Mouse (Mus musculus): ENCODE results near the gene 4930453N24Rik. TPM values are rescaled to one million over a fixed set of nuclear protein-coding genes. Genes with fewer than 3 reads are reported as not detected.

The 4930453N24Rik gene
- polyA plus RNA-seq, 1 experiment from 2014 or later: 8.2 TPM

GRCm38 (mm10) chr16:64758561-64759244, 12.3 kb downstream of the 4930453N24Rik start:
- Histone ChIP-seq H3K27ac (replicated peaks) (no peak overlapping the region), H3K27me3 (no peaks in the 10 kb centered on the region), H3K9me3 (replicated peaks) (no peaks in the 10 kb centered on the region), H3K4me2 (no peak overlapping the region), H3K9ac (no peak overlapping the region), H3K36me3 (replicated peaks) (peaks cover 15% of the 10 kb centered on the region), H3K4me3 (replicated peaks) (no peak overlapping the region), H3K4me1 (replicated peaks) (no peaks in the 10 kb centered on the region)
- peak; percentile 31; the same call in 1 of the 2 replicates for ATAC-seq (ENCODE audit: insufficient read depth)
- WGBS (ENCODE audit: insufficient replicate concordance): 11% methylated on average over 6 of the region's 6 CpGs

DNA sequence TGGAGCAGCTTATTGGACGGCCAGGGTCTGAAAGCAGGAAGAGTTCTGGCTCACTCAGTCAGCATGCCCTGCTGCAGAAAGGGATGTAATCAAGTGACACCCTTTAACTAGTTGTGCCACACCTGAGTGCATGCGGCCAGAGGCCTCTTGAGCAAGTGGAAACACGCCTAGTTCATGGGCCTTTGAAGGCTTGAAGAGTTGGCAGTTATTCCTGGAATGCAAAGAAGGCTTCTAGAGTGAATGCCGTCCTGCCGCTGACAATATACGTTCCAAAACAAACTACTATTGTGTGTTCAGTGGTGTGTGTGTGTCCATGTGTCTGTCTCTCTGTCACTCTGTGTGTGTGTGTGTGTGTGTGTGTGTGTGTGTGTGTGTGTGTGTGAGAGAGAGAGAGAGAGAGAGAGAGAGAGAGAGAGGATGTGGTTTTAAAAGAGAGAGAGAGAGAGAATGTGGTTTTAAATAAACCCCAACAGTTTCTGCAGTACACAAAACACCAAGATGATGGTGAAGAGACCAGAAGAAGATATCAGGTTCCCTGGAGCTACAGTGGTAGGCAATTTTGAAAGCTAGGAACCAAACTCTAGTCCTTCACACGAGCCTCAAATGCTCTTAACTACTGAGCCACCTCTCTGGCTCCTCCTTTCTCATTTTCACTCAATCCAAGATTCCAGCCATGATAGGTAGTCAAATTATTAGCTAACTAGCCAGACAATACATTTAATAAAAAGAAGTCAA, 13.1 kb downstream of the 4930453N24Rik start:
- Histone ChIP-seq H3K27ac (replicated peaks) (no peak overlapping the region), H3K9ac (no peak overlapping the region), H3K36me3 (replicated peaks) (peaks cover 6% of the 10 kb centered on the region), H3K4me2 (no peak overlapping the region), H3K4me1 (replicated peaks) (no peaks in the 10 kb centered on the region), H3K4me3 (replicated peaks) (no peak overlapping the region), H3K27me3 (no peaks in the 10 kb centered on the region), H3K9me3 (replicated peaks) (no peaks in the 10 kb centered on the region)
- no peak for ATAC-seq (ENCODE audit: insufficient read depth)
- 64% methylated on average over 7 of the region's 7 CpGs for WGBS (ENCODE audit: insufficient replicate concordance)

DNA sequence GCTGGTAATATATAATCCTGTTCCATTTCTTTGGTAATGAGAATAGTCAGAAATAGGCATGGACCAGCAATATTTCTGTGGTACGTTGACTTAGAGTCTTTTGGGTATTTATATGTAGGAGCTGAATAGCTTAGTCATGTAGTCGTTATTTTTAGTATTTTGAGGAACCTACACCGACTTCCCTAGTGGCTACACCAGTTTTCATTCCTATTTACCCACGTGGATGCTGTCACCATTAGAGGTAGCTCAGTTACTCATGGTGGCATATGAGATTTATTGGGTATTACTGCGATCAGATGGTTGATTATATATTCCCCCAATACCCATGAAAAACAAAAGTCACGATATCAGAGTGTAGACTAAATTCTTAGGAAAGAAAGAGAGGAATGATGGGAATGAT, 14.6 kb downstream of the 4930453N24Rik start:
- no peak for ATAC-seq (ENCODE audit: insufficient read depth)
- Histone ChIP-seq H3K9ac (no peak overlapping the region), H3K4me1 (replicated peaks) (no peaks in the 10 kb centered on the region), H3K27ac (replicated peaks) (no peak overlapping the region), H3K9me3 (replicated peaks) (no peaks in the 10 kb centered on the region), H3K27me3 (no peaks in the 10 kb centered on the region), H3K4me3 (replicated peaks) (no peak overlapping the region), H3K36me3 (replicated peaks) (no peaks in the 10 kb centered on the region), H3K4me2 (no peak overlapping the region)
- WGBS (ENCODE audit: insufficient replicate concordance): 29% methylated on average over 6 of the region's 6 CpGs

- Histone ChIP-seq H3K27ac (replicated peaks) (no peak overlapping the region), H3K4me2 (no peak overlapping the region), H3K9ac (no peak overlapping the region), H3K36me3 (replicated peaks) (no peaks in the 10 kb centered on the region), H3K9me3 (replicated peaks) (no peaks in the 10 kb centered on the region), H3K4me3 (replicated peaks) (no peak overlapping the region), H3K27me3 (no peaks in the 10 kb centered on the region), H3K4me1 (replicated peaks) (no peaks in the 10 kb centered on the region)
- WGBS (ENCODE audit: insufficient replicate concordance): 33% methylated on average over 3 of the region's 3 CpGs
- ATAC-seq (ENCODE audit: insufficient read depth): no peak
Observed at GRCm38 (mm10) chr16:64754743-64755139, 16.2 kb downstream of the 4930453N24Rik start.

DNA sequence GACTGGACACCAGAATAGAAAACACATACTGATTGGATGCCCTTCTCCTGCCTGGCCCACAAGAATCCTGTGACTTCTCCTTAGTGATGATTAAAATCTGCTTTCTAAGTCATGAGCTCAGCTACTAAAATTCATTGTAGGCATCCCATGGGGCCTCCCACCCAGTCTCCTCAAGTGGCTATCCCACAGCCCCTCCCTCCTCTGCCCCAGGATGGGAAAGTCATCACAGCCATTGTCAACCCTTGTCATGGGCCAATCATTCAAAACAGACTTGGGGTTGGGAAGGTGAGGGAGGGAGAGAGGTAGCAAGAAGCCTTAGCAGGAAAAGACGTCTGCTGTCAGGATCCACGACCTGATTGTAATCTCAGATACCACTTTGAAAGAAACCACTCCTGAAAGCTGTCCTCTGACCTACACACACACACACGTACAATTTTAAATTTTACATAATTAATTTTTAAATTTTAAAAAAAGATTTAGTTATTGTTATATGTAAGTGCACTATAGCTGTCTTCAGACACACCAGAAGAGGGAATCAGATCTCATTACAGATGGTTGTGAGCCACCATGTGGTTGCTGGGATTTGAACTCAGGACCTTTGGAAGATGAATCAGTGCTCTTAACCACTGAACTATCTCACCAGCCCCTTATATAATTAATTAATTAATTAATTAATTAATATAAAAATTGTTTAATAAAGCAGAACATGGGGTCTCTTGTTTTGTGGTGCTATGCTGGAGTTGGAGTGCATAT, 16.8 kb downstream of the 4930453N24Rik start:
- Histone ChIP-seq H3K4me3 (replicated peaks) (no peak overlapping the region), H3K27ac (replicated peaks) (no peak overlapping the region), H3K27me3 (no peaks in the 10 kb centered on the region), H3K4me1 (replicated peaks) (no peaks in the 10 kb centered on the region), H3K4me2 (no peak overlapping the region), H3K9me3 (replicated peaks) (no peaks in the 10 kb centered on the region), H3K9ac (no peak overlapping the region), H3K36me3 (replicated peaks) (no peaks in the 10 kb centered on the region)
- WGBS (ENCODE audit: insufficient replicate concordance): 26% methylated on average over 3 of the region's 3 CpGs
- ATAC-seq (ENCODE audit: insufficient read depth): no peak

- 9% methylated on average over 10 of the region's 10 CpGs for WGBS (ENCODE audit: insufficient replicate concordance)
- Histone ChIP-seq H3K4me3 (replicated peaks) (no peak overlapping the region), H3K9me3 (replicated peaks) (no peaks in the 10 kb centered on the region), H3K4me1 (replicated peaks) (no peaks in the 10 kb centered on the region), H3K27me3 (no peaks in the 10 kb centered on the region), H3K27ac (replicated peaks) (no peak overlapping the region), H3K4me2 (no peak overlapping the region), H3K9ac (no peak overlapping the region), H3K36me3 (replicated peaks) (no peaks in the 10 kb centered on the region)
- no peak for ATAC-seq (ENCODE audit: insufficient read depth)
Observed at GRCm38 (mm10) chr16:64748237-64748636, 22.7 kb downstream of the 4930453N24Rik start.

- no peak overlapping the region for H3K9ac ChIP-seq
- no peak for ATAC-seq (ENCODE audit: insufficient read depth)
- no peaks in the 10 kb centered on the region for H3K4me1 ChIP-seq (replicated peaks)
- H3K27me3 ChIP-seq: no peaks in the 10 kb centered on the region
- no peak overlapping the region for H3K4me2 ChIP-seq
- 23% methylated on average over 4 of the region's 4 CpGs for WGBS (ENCODE audit: insufficient replicate concordance)
- no peak overlapping the region for H3K27ac ChIP-seq (replicated peaks)
- H3K9me3 ChIP-seq (replicated peaks): no peaks in the 10 kb centered on the region
- no peak overlapping the region for H3K4me3 ChIP-seq (replicated peaks)
- no peaks in the 10 kb centered on the region for H3K36me3 ChIP-seq (replicated peaks)
Observed at GRCm38 (mm10) chr16:64745089-64745488, 25.9 kb downstream of the 4930453N24Rik start.

- no peaks in the 10 kb centered on the region for H3K4me1 ChIP-seq (replicated peaks)
- no peak overlapping the region for H3K27ac ChIP-seq (replicated peaks)
- WGBS (ENCODE audit: insufficient replicate concordance): 77% methylated on average over 5 of the region's 5 CpGs
- H3K4me2 ChIP-seq: no peak overlapping the region
- no peak overlapping the region for H3K9ac ChIP-seq
- H3K36me3 ChIP-seq (replicated peaks): no peaks in the 10 kb centered on the region
- H3K27me3 ChIP-seq: no peaks in the 10 kb centered on the region
- H3K4me3 ChIP-seq (replicated peaks): no peak overlapping the region
- no peaks in the 10 kb centered on the region for H3K9me3 ChIP-seq (replicated peaks)
- no peak for ATAC-seq (ENCODE audit: insufficient read depth)
Observed at GRCm38 (mm10) chr16:64737289-64737688, 33.7 kb downstream of the 4930453N24Rik start.

- H3K9me3 ChIP-seq (replicated peaks): no peaks in the 10 kb centered on the region
- no peak overlapping the region for H3K27ac ChIP-seq (replicated peaks)
- H3K36me3 ChIP-seq (replicated peaks): no peaks in the 10 kb centered on the region
- H3K4me3 ChIP-seq (replicated peaks): no peak overlapping the region
- 40% methylated on average over 4 of the region's 4 CpGs for WGBS (ENCODE audit: insufficient replicate concordance)
- no peak overlapping the region for H3K4me2 ChIP-seq
- no peak for ATAC-seq (ENCODE audit: insufficient read depth)
- no peak overlapping the region for H3K9ac ChIP-seq
- no peaks in the 10 kb centered on the region for H3K27me3 ChIP-seq
- no peaks in the 10 kb centered on the region for H3K4me1 ChIP-seq (replicated peaks)
Observed at GRCm38 (mm10) chr16:64723273-64724057, 47.5 kb downstream of the 4930453N24Rik start.

GRCm38 (mm10) chr16:64721542-64721941, 49.4 kb downstream of the 4930453N24Rik start:
- no peaks in the 10 kb centered on the region for H3K27me3 ChIP-seq
- H3K9ac ChIP-seq: no peak overlapping the region
- no peak for ATAC-seq (ENCODE audit: insufficient read depth)
- H3K36me3 ChIP-seq (replicated peaks): no peaks in the 10 kb centered on the region
- H3K4me3 ChIP-seq (replicated peaks): no peak overlapping the region
- 63% methylated on average over 5 of the region's 5 CpGs for WGBS (ENCODE audit: insufficient replicate concordance)
- no peak overlapping the region for H3K4me2 ChIP-seq
- H3K4me1 ChIP-seq (replicated peaks): no peaks in the 10 kb centered on the region
- no peak overlapping the region for H3K27ac ChIP-seq (replicated peaks)
- no peaks in the 10 kb centered on the region for H3K9me3 ChIP-seq (replicated peaks)

- Histone ChIP-seq H3K9ac (no peak overlapping the region), H3K4me1 (replicated peaks) (no peaks in the 10 kb centered on the region), H3K27ac (replicated peaks) (no peak overlapping the region), H3K4me3 (replicated peaks) (no peak overlapping the region), H3K36me3 (replicated peaks) (no peaks in the 10 kb centered on the region), H3K4me2 (no peak overlapping the region), H3K27me3 (no peaks in the 10 kb centered on the region), H3K9me3 (replicated peaks) (no peaks in the 10 kb centered on the region)
- WGBS (ENCODE audit: insufficient replicate concordance): 68% methylated on average over 7 of the region's 7 CpGs
- no peak for ATAC-seq (ENCODE audit: insufficient read depth)
Observed at GRCm38 (mm10) chr16:64719096-64719495, 51.9 kb downstream of the 4930453N24Rik start.
